Mouse (Mus musculus) central nervous system, embryonic 11.5 days (tissue): Measurements from ENCODE around the gene Med4. TPM values are rescaled to one million over a fixed set of nuclear protein-coding genes. Genes with fewer than 3 reads are reported as not detected.

ENCODE experiments used
- polyA plus RNA-seq: library from polyadenylated mRNA; depleted of rRNA; stranded (reverse); fragments of >200 nt; gene quantifications from 2 replicates; pipeline ENCODE4 v1.2.3, GENCODE M21; 2012; rRNA removed

The Med4 gene
- 75.6 and 101 TPM in 2 replicates for polyA plus RNA-seq

GRCm38 (mm10) chr14:73509765-73510423 lies at the start of gene Med4:
Med4 (plus strand) TSS chr14:73510025.

DNA sequence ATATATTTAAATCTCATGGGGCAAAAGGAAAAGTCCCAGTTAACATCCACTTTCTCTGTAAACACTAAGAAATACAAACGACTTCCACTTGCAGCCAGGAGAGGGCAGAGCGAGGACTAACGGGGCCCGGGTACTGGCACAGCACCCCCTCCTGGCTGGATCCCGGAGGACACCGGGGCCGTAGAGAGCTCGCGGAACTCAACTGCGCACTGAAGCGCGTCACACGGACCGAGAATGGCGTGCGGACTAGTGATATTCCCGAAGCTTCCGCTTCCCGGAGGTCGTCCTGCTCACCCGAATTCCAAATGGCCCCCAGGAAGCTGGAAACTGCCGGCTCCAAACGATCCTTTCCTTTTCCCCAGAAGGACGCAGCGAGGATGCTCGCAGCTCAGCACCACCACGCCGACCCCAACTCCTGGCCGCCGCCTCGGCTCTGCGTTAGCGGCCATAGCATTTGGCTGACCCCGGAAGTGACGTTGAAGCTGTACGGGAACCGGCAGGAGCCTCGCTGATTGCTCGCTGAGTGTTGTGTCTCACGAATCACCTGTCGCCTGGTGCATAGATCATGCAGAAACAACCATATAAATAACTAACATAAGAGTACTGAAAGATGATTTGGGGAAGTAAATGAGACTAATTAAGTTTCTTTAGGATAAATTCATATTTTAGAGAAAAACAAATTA lies 15.1 kb downstream of the Med4 start, which contains the start of gene Sucla2:
Sucla2 (plus strand) TSS at position 554 of the 683 bp plus-strand sequence.

GRCm38 (mm10) chr14:73548051-73548450 lies 38.2 kb downstream of the Med4 start, which contains the start of gene Nudt15:
Nudt15 (minus strand) TSS chr14:73548242.

Other genes starting within 250 kb of the Med4 start
- gene Rb1, start 184.2 kb upstream of the Med4 start, polyA plus RNA-seq, result 15.9 and 21.6 TPM in 2 replicates
- gene Itm2b, start 124.7 kb upstream of the Med4 start, polyA plus RNA-seq, result 122 and 225 TPM in 2 replicates
- gene Sucla2, start 15.3 kb downstream of the Med4 start, polyA plus RNA-seq, result 68.4 and 70.4 TPM in 2 replicates
- gene Nudt15, start 38.2 kb downstream of the Med4 start, polyA plus RNA-seq, result 3.4 and 4.4 TPM in 2 replicates
- gene Gm21750, start 151.2 kb downstream of the Med4 start, polyA plus RNA-seq, result not detected in 2 replicates